8 mouse cellular contexts compared by ENCODE assay signal in genomic region chr3:106001416-106002370, GRCm38 (mm10). TPM values are rescaled to one million over a fixed set of nuclear protein-coding genes. Genes with fewer than 3 reads are reported as not detected.
DNase-seq lines count a peak whose midpoint lies in the region; ATAC-seq and TF ChIP-seq lines count a peak whose summit lies in the region.

No protein-coding gene starts in this region.

- peak overlapping the region; percentile 61 for H3K4me2 ChIP-seq in heart, embryonic 14.5 days (ENCODE audit: low read length)
- peak overlapping the region; percentile 31 for H3K4me2 ChIP-seq in kidney, postnatal 0 days (ENCODE audit: low read length)
- peak overlapping the region; percentile 23; the same call in 1 of the 2 replicates for H3K4me2 ChIP-seq in liver, embryonic 12.5 days

- H3K27ac ChIP-seq in heart, embryonic 14.5 days (replicated peaks in 1 of 2; ENCODE audit: control insufficient read depth in 1 of 2, insufficient read depth in 1 of 2, low read depth in 2 of 2, low read length in 2 of 2) = no peak overlapping the region
- no peak overlapping the region for H3K27ac ChIP-seq in kidney, postnatal 0 days
- H3K27ac ChIP-seq in liver, embryonic 12.5 days = no peak overlapping the region

- WGBS in heart, embryonic 14.5 days = 18% methylated on average over 17 of the region's 17 CpGs
- WGBS in kidney, postnatal 0 days = 22% methylated on average over 16 of the region's 17 CpGs
- WGBS in liver, embryonic 12.5 days (ENCODE audit: insufficient replicate concordance) = 18% methylated on average over 17 of the region's 17 CpGs

- H3K9me3 ChIP-seq in heart, embryonic 14.5 days (ENCODE audit: control insufficient read depth, low read length) = no peaks in the 10 kb centered on the region
- no peaks in the 10 kb centered on the region for H3K9me3 ChIP-seq in kidney, postnatal 0 days (replicated peaks; ENCODE audit: low read length)
- H3K9me3 ChIP-seq in liver, embryonic 12.5 days (replicated peaks) = no peaks in the 10 kb centered on the region

- no peaks in the 10 kb centered on the region for H3K27me3 ChIP-seq in heart, embryonic 14.5 days (ENCODE audit: control insufficient read depth, insufficient read depth, low read length)
- H3K27me3 ChIP-seq in kidney, postnatal 0 days (ENCODE audit: insufficient read depth, low read length) = no peaks in the 10 kb centered on the region
- H3K27me3 ChIP-seq in liver, embryonic 12.5 days (replicated peaks) = no peaks in the 10 kb centered on the region; the same call in 1 of the 2 replicates

- no peak for TF ChIP-seq CTCF in kidney, postnatal 0 days (IDR thresholded peaks at IDR 0.05; ENCODE audit: low read depth)

- peaks cover 6 to 8% of the 10 kb centered on the region in 2 experiments; a peak in 2 of 4 replicates for H3K4me1 ChIP-seq in heart, embryonic 14.5 days (ENCODE audit: control insufficient read depth in 2 of 2, insufficient read depth in 2 of 2, low read length in 2 of 2)
- H3K4me1 ChIP-seq in kidney, postnatal 0 days (replicated peaks; ENCODE audit: insufficient read depth, low read length) = no peaks in the 10 kb centered on the region
- H3K4me1 ChIP-seq in liver, embryonic 12.5 days = no peaks in the 10 kb centered on the region

- no peak overlapping the region for H3K9ac ChIP-seq in heart, embryonic 14.5 days (ENCODE audit: low read length)
- H3K9ac ChIP-seq in kidney, postnatal 0 days (ENCODE audit: low read depth, low read length) = no peak overlapping the region
- H3K9ac ChIP-seq in liver, embryonic 12.5 days = no peak overlapping the region

- no peaks in the 10 kb centered on the region for H3K36me3 ChIP-seq in heart, embryonic 14.5 days (ENCODE audit: control insufficient read depth, insufficient read depth, low read length)
- H3K36me3 ChIP-seq in kidney, postnatal 0 days (ENCODE audit: insufficient read depth, low read length) = no peaks in the 10 kb centered on the region
- no peaks in the 10 kb centered on the region for H3K36me3 ChIP-seq in liver, embryonic 12.5 days

- peak overlapping the region; percentile 0 to 22; a peak in 2 of 4 replicates for H3K4me3 ChIP-seq in heart, embryonic 14.5 days (ENCODE audit: control insufficient read depth in 1 of 2, insufficient read depth in 1 of 2, low read depth in 1 of 2, low read length in 2 of 2)
- no peak overlapping the region for H3K4me3 ChIP-seq in kidney, postnatal 0 days (replicated peaks; ENCODE audit: low read depth, low read length)
- no peak overlapping the region for H3K4me3 ChIP-seq in liver, embryonic 12.5 days

- ATAC-seq in heart, embryonic 14.5 days (ENCODE audit: insufficient number of reproducible peaks, insufficient read depth, low FRiP score, low read depth) = no peak; the same call in 1 of the 2 replicates
- ATAC-seq in kidney, postnatal 0 days (replicated peaks; ENCODE audit: low FRiP score, low read depth) = peak; percentile 95
- ATAC-seq in liver, embryonic 12.5 days = peak; percentile 55; the same call in 1 of the 2 replicates

- DNase-seq in adrenal gland, postnatal 14 days = peak; percentile 23
- no peak for DNase-seq in adrenal gland, postnatal 4 days (ENCODE audit: low spot score in 2 of 2)
- DNase-seq in cerebellum, postnatal 25 days = peak; percentile 12 to 28
- peak; percentile 73 for DNase-seq in kidney, postnatal 0 days (ENCODE audit: low spot score)
- DNase-seq in natural killer cell, adult 2 months (ENCODE audit: low spot score in 2 of 2) = peak; percentile 41 to 57
- DNase-seq in thymus, adult 18-20 months = peak; percentile 12 to 30

RNA-seq across cellular contexts. Expression of gene Pifo, which starts 12.8 kb away (rescaled TPM):
- not detected in 2 replicates for total RNA-seq in adrenal gland, postnatal 14 days (2021)
- not detected for total RNA-seq in adrenal gland, postnatal 4 days (2021)
- polyA plus RNA-seq in heart, embryonic 14.5 days (2014; fragmentation: Nextera tagmentation; extraction: Ambion mirVana) = not detected in 2 replicates
- 0.13 and 0.41 TPM in 2 replicates for polyA plus RNA-seq in kidney, postnatal 0 days (2015; fragmentation: Nextera tagmentation; extraction: Ambion mirVana)
- not detected in 2 replicates for polyA plus RNA-seq in liver, embryonic 12.5 days (2016; fragmentation: Nextera tagmentation; extraction: Ambion mirVana)

RNA-seq across cellular contexts. Expression of gene Ovgp1, which starts 28.2 kb away (rescaled TPM):
- total RNA-seq in adrenal gland, postnatal 14 days (2021) = 0.82 and 1.1 TPM in 2 replicates
- total RNA-seq in adrenal gland, postnatal 4 days (2021) = 1 to 10 TPM; 1.7 to 2.0 TPM
- polyA plus RNA-seq in heart, embryonic 14.5 days (2014; fragmentation: Nextera tagmentation; extraction: Ambion mirVana) = 1.2 and 1.8 TPM in 2 replicates
- 0.86 and 0.91 TPM in 2 replicates for polyA plus RNA-seq in kidney, postnatal 0 days (2015; fragmentation: Nextera tagmentation; extraction: Ambion mirVana)
- polyA plus RNA-seq in liver, embryonic 12.5 days (2016; fragmentation: Nextera tagmentation; extraction: Ambion mirVana) = 0.45 and 0.77 TPM in 2 replicates

RNA-seq across cellular contexts. Expression of gene Chil5, which starts 30.9 kb away (rescaled TPM):
- total RNA-seq in adrenal gland, postnatal 14 days (2021) = 0.38 TPM in 1 of 2 replicates, not detected in the other
- total RNA-seq in adrenal gland, postnatal 4 days (2021) = not detected
- 0.34 TPM in 1 of 2 replicates, not detected in the other for polyA plus RNA-seq in heart, embryonic 14.5 days (2014; fragmentation: Nextera tagmentation; extraction: Ambion mirVana)
- 0.12 TPM in 1 of 2 replicates, not detected in the other for polyA plus RNA-seq in kidney, postnatal 0 days (2015; fragmentation: Nextera tagmentation; extraction: Ambion mirVana)
- not detected in 2 replicates for polyA plus RNA-seq in liver, embryonic 12.5 days (2016; fragmentation: Nextera tagmentation; extraction: Ambion mirVana)

RNA-seq across cellular contexts. Expression of gene Atp5f1, which starts 41.8 kb away (rescaled TPM):
- 478 and 481 TPM in 2 replicates for total RNA-seq in adrenal gland, postnatal 14 days (2021)
- 100 to 1,000 TPM; 328 to 331 TPM for total RNA-seq in adrenal gland, postnatal 4 days (2021)
- polyA plus RNA-seq in heart, embryonic 14.5 days (2014; fragmentation: Nextera tagmentation; extraction: Ambion mirVana) = 903 and 907 TPM in 2 replicates
- polyA plus RNA-seq in kidney, postnatal 0 days (2015; fragmentation: Nextera tagmentation; extraction: Ambion mirVana) = 756 and 779 TPM in 2 replicates
- 368 TPM in 2 replicates for polyA plus RNA-seq in liver, embryonic 12.5 days (2016; fragmentation: Nextera tagmentation; extraction: Ambion mirVana)

RNA-seq across cellular contexts. Expression of gene Wdr77, which starts 42.5 kb away (rescaled TPM):
- total RNA-seq in adrenal gland, postnatal 14 days (2021) = 62.1 and 76.4 TPM in 2 replicates
- 10 to 100 TPM; 74.0 to 76.3 TPM for total RNA-seq in adrenal gland, postnatal 4 days (2021)
- 83.4 and 91.9 TPM in 2 replicates for polyA plus RNA-seq in heart, embryonic 14.5 days (2014; fragmentation: Nextera tagmentation; extraction: Ambion mirVana)
- 98.2 and 102 TPM in 2 replicates for polyA plus RNA-seq in kidney, postnatal 0 days (2015; fragmentation: Nextera tagmentation; extraction: Ambion mirVana)
- polyA plus RNA-seq in liver, embryonic 12.5 days (2016; fragmentation: Nextera tagmentation; extraction: Ambion mirVana) = 86.6 and 90.0 TPM in 2 replicates

Comparison
In these comparisons a context has a peak if more than half of its experiments do, and no peak if none do; other contexts are left out.
1. DNase-seq: peak in adrenal gland, postnatal 14 days (single experiment), cerebellum, postnatal 25 days (2 of 2), kidney, postnatal 0 days (single experiment), natural killer cell, adult 2 months (2 of 2) and thymus, adult 18-20 months (2 of 2); none in adrenal gland, postnatal 4 days (0 of 2).
2. H3K4me3 ChIP-seq: peak in heart, embryonic 14.5 days (2 of 2); none in kidney, postnatal 0 days (single experiment) and liver, embryonic 12.5 days (single experiment).
3. Peak in every context shown above with its lines, with median percentiles within 50 percentile points of each other: H3K4me2 ChIP-seq.